Mouse (Mus musculus) embryonic facial prominence, embryonic 14.5 days (tissue): ENCODE measurements around the gene Nfia. TPM values are rescaled to one million over a fixed set of nuclear protein-coding genes. Genes with fewer than 3 reads are reported as not detected.

ENCODE experiments used
- ATAC-seq: fragments of 200-750 bp; cut with Nextera tagmentation; 2 replicates; pipeline ENCODE4 v1.8.0; 2017; ENCODE audit warnings: low read depth, moderate number of reproducible peaks, moderate TSS enrichment
- DNase-seq: peaks from one replicate; pipeline ENCODE4 v3.0.0-alpha.2; 2015; ENCODE audit warnings: low spot score
- H3K27ac ChIP-seq: fragments of 300-500 bp; sonication (generic); replicated peaks from 2 replicates; pipeline ENCODE4 v1.5.1; 2014; ENCODE audit warnings: low read depth, mild to moderate bottlenecking, low read length, moderate library complexity
- H3K27me3 ChIP-seq: fragments of 300-500 bp; sonication (generic); replicated peaks from 2 replicates; pipeline ENCODE4 v1.6.1; 2014; ENCODE audit warnings: low read length; ENCODE audit not compliant: control insufficient read depth, insufficient read depth
- H3K36me3 ChIP-seq: fragments of 300-500 bp; sonication (generic); 2 replicates; pipeline ENCODE4 v1.6.1; 2014; ENCODE audit warnings: low read length, mixed read lengths; ENCODE audit not compliant: control insufficient read depth, insufficient read depth
- H3K4me1 ChIP-seq: fragments of 300-500 bp; sonication (generic); 2 replicates; pipeline ENCODE4 v1.6.1; 2014; ENCODE audit warnings: antibody characterized with exemption, low read length; ENCODE audit not compliant: control insufficient read depth, insufficient read depth
- H3K4me2 ChIP-seq: fragments of 300-500 bp; sonication (generic); 2 replicates; pipeline ENCODE4 v1.6.1; 2014; ENCODE audit warnings: low read depth, mild to moderate bottlenecking, low read length, moderate library complexity, mixed read lengths
- H3K4me3 ChIP-seq: fragments of 300-500 bp; sonication (generic); 2 replicates; pipeline ENCODE4 v1.5.1; 2014; ENCODE audit warnings: low read depth, mild to moderate bottlenecking, low read length
- H3K9ac ChIP-seq: fragments of 300-500 bp; sonication (generic); 2 replicates; pipeline ENCODE4 v1.6.1; 2014; ENCODE audit warnings: low read depth, mild to moderate bottlenecking, low read length, moderate library complexity, mixed read lengths
- H3K9me3 ChIP-seq: fragments of 300-500 bp; sonication (generic); 2 replicates; pipeline ENCODE4 v1.6.1; 2016; ENCODE audit warnings: low read length; ENCODE audit not compliant: control insufficient read depth
- WGBS: fragments of 180-500 bp; shearing (Covaris S2); extraction: QIAGEN DNeasy Blood & Tissue Kit; methylation state at CpG from one replicate; pipeline ENCODE4 v1.1.7; 2014; 5-methylcytosine and 5-hydroxymethylcytosine counted together
- polyA plus RNA-seq: library from polyadenylated mRNA; unstranded; fragments of >200 nt; fragmentation: Nextera tagmentation; extraction: Ambion mirVana; gene quantifications from 2 replicates; pipeline ENCODE4 v1.2.1, GENCODE M21; 2014

The Nfia gene
- polyA plus RNA-seq, 1 experiment from 2014 or later, result 61.7 TPM

GRCm38 (mm10) chr4:97918675-97919074, 146.1 kb downstream of the Nfia start:
- H3K27ac ChIP-seq, result no peak overlapping the region
- H3K9me3 ChIP-seq, result no peaks in the 10 kb centered on the region
- no peaks in the 10 kb centered on the region for H3K36me3 ChIP-seq
- no peak overlapping the region for H3K4me2 ChIP-seq
- WGBS, result 52% methylated on average over 3 of the region's 3 CpGs
- H3K27me3 ChIP-seq, result no peaks in the 10 kb centered on the region
- no peak overlapping the region for H3K4me3 ChIP-seq
- ATAC-seq (no peak), DNase-seq (no peak)
- H3K4me1 ChIP-seq, result peaks cover 20% of the 10 kb centered on the region
- no peak overlapping the region for H3K9ac ChIP-seq

GRCm38 (mm10) chr4:97919773-97920172, 147.2 kb downstream of the Nfia start:
- H3K9ac ChIP-seq, result no peak overlapping the region
- H3K27me3 ChIP-seq, result no peaks in the 10 kb centered on the region
- H3K4me3 ChIP-seq, result no peak overlapping the region
- no peaks in the 10 kb centered on the region for H3K36me3 ChIP-seq
- no peak for DNase-seq
- 65% methylated on average over 2 of the region's 2 CpGs for WGBS
- ATAC-seq, result no peak; the same call in 1 of the 2 replicates
- no peaks in the 10 kb centered on the region for H3K9me3 ChIP-seq
- peaks cover 29% of the 10 kb centered on the region for H3K4me1 ChIP-seq
- H3K27ac ChIP-seq, result peak overlapping the region; percentile 78; the same call in 1 of the 2 replicates
- H3K4me2 ChIP-seq, result no peak overlapping the region

GRCm38 (mm10) chr4:97920287-97921079, 147.9 kb downstream of the Nfia start:
- DNase-seq (peak; percentile 49), ATAC-seq (no peak)
- Histone ChIP-seq H3K9me3 (no peaks in the 10 kb centered on the region), H3K4me1 (peaks cover 36% of the 10 kb centered on the region), H3K4me2 (peak overlapping the region; percentile 41), H3K9ac (peak overlapping the region; percentile 25; the same call in 1 of the 2 replicates), H3K27ac (peak overlapping the region; percentile 78), H3K36me3 (no peaks in the 10 kb centered on the region), H3K4me3 (no peak overlapping the region), H3K27me3 (no peaks in the 10 kb centered on the region)
- 43% methylated on average over 10 of the region's 10 CpGs for WGBS

GRCm38 (mm10) chr4:97921682-97922081, 149.1 kb downstream of the Nfia start:
- H3K9me3 ChIP-seq, result no peaks in the 10 kb centered on the region
- ATAC-seq (no peak), DNase-seq (no peak)
- H3K4me1 ChIP-seq, result peaks cover 47% of the 10 kb centered on the region
- H3K27me3 ChIP-seq, result no peaks in the 10 kb centered on the region
- no peak overlapping the region for H3K4me3 ChIP-seq
- no peak overlapping the region for H3K27ac ChIP-seq
- H3K4me2 ChIP-seq, result no peak overlapping the region
- H3K36me3 ChIP-seq, result no peaks in the 10 kb centered on the region
- no peak overlapping the region for H3K9ac ChIP-seq

- Histone ChIP-seq H3K36me3 (no peaks in the 10 kb centered on the region), H3K27me3 (no peaks in the 10 kb centered on the region), H3K4me1 (peaks cover 54% of the 10 kb centered on the region), H3K9me3 (no peaks in the 10 kb centered on the region), H3K9ac (no peak overlapping the region), H3K27ac (peak overlapping the region; percentile 40; the same call in 1 of the 2 replicates), H3K4me2 (no peak overlapping the region), H3K4me3 (no peak overlapping the region)
- DNase-seq, result no peak
- 74% methylated on average over 5 of the region's 5 CpGs for WGBS
- no peak for ATAC-seq
These were observed 150.7 kb downstream of the Nfia start for GRCm38 (mm10) chr4:97923248-97923647.

GRCm38 (mm10) chr4:97923876-97924316, 151.4 kb downstream of the Nfia start:
- 60% methylated on average over 8 of the region's 8 CpGs for WGBS
- peak overlapping the region; percentile 53; the same call in 1 of the 2 replicates for H3K27ac ChIP-seq
- H3K4me3 ChIP-seq, result no peak overlapping the region
- no peaks in the 10 kb centered on the region for H3K27me3 ChIP-seq
- no peaks in the 10 kb centered on the region for H3K36me3 ChIP-seq
- peaks cover 53% of the 10 kb centered on the region for H3K4me1 ChIP-seq
- ATAC-seq, result no peak
- no peaks in the 10 kb centered on the region for H3K9me3 ChIP-seq
- no peak overlapping the region for H3K9ac ChIP-seq
- H3K4me2 ChIP-seq, result no peak overlapping the region
- peak; percentile 40 for DNase-seq

GRCm38 (mm10) chr4:97924414-97924813, 151.9 kb downstream of the Nfia start:
- Histone ChIP-seq H3K9me3 (no peaks in the 10 kb centered on the region), H3K4me2 (no peak overlapping the region), H3K9ac (no peak overlapping the region), H3K27me3 (no peaks in the 10 kb centered on the region), H3K4me1 (peaks cover 48% of the 10 kb centered on the region), H3K36me3 (no peaks in the 10 kb centered on the region), H3K27ac (peak overlapping the region; percentile 53; the same call in 1 of the 2 replicates), H3K4me3 (no peak overlapping the region)
- WGBS, result 44% methylated on average over 5 of the region's 5 CpGs
- peak; percentile 47 for DNase-seq
- ATAC-seq, result 0 out of 2 replicates have a peak, but pooled peaks have one; percentile 41

GRCm38 (mm10) chr4:97924855-97925254, 152.3 kb downstream of the Nfia start:
- Histone ChIP-seq H3K9me3 (no peaks in the 10 kb centered on the region), H3K36me3 (no peaks in the 10 kb centered on the region), H3K4me1 (peaks cover 46% of the 10 kb centered on the region), H3K27ac (no peak overlapping the region; the same call in 1 of the 2 replicates), H3K27me3 (no peaks in the 10 kb centered on the region), H3K4me2 (no peak overlapping the region), H3K9ac (no peak overlapping the region), H3K4me3 (no peak overlapping the region)
- 70% methylated on average over 3 of the region's 3 CpGs for WGBS
- DNase-seq (no peak), ATAC-seq (no peak)

- H3K36me3 ChIP-seq, result no peaks in the 10 kb centered on the region
- H3K9ac ChIP-seq, result no peak overlapping the region
- H3K4me3 ChIP-seq, result no peak overlapping the region
- ATAC-seq, result no peak
- no peak overlapping the region for H3K27ac ChIP-seq
- H3K4me2 ChIP-seq, result no peak overlapping the region
- DNase-seq, result no peak
- no peaks in the 10 kb centered on the region for H3K27me3 ChIP-seq
- WGBS, result 60% methylated on average over 4 of the region's 4 CpGs
- H3K9me3 ChIP-seq, result no peaks in the 10 kb centered on the region
- H3K4me1 ChIP-seq, result peaks cover 43% of the 10 kb centered on the region
These were observed 153.1 kb downstream of the Nfia start for GRCm38 (mm10) chr4:97925644-97926043.
